8 mouse cellular contexts compared by ENCODE assay signal in the genomic region with DNA sequence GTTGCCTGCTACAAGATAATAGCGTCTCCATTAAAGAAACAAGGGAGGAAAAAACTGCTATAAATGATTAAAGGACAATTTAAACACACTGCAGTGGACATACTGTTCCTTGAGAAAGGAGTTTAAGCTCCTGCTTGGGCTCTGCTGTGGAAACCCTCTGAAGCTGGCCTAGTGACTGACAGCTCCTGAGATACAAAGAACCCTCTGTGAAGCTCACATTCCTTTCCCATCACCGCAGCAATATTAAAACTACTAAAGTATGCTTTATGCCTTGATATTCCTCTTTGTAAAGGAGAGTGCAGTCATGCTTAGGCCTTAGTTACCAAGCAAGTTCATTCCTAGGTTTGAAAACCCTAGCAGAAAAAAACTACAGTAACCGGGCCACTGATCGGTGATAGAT.
DNase-seq lines count a peak whose midpoint lies in the region; ATAC-seq and TF ChIP-seq lines count a peak whose summit lies in the region.

No protein-coding gene starts in this region.

- peak overlapping the region; percentile 37 for H3K4me3 ChIP-seq in gastrocnemius, adult 2 months
- no peak overlapping the region for H3K4me3 ChIP-seq in liver, embryonic 13.5 days (replicated peaks)
- H3K4me3 ChIP-seq in liver, postnatal 0 days (ENCODE audit: low read depth, low read length): no peak overlapping the region
- no peak overlapping the region for H3K4me3 ChIP-seq in hindbrain, embryonic 12.5 days
- no peak overlapping the region for H3K4me3 ChIP-seq in neural tube, embryonic 14.5 days (ENCODE audit: low read depth, low read length)

- 76% methylated on average over 4 of the region's 4 CpGs for WGBS in liver, embryonic 13.5 days (ENCODE audit: insufficient replicate concordance)
- 66% methylated on average over 4 of the region's 4 CpGs for WGBS in liver, postnatal 0 days (ENCODE audit: insufficient replicate concordance)
- 51% methylated on average over 4 of the region's 4 CpGs for WGBS in hindbrain, embryonic 12.5 days
- WGBS in neural tube, embryonic 14.5 days: 65% methylated on average over 4 of the region's 4 CpGs

- peaks cover 28% of the 10 kb centered on the region for H3K36me3 ChIP-seq in liver, embryonic 13.5 days
- H3K36me3 ChIP-seq in liver, postnatal 0 days (replicated peaks; ENCODE audit: insufficient read depth, low read length): 0 out of 2 replicates have a peak, but pooled peaks cover 3% of the 10 kb centered on the region
- H3K36me3 ChIP-seq in hindbrain, embryonic 12.5 days: no peaks in the 10 kb centered on the region
- H3K36me3 ChIP-seq in neural tube, embryonic 14.5 days (ENCODE audit: control insufficient read depth, insufficient read depth, low read length): no peaks in the 10 kb centered on the region

- peak overlapping the region; percentile 85 for H3K27ac ChIP-seq in gastrocnemius, adult 2 months
- H3K27ac ChIP-seq in liver, embryonic 13.5 days: peak overlapping the region; percentile 55
- H3K27ac ChIP-seq in liver, postnatal 0 days (ENCODE audit: low read depth): no peak overlapping the region
- H3K27ac ChIP-seq in hindbrain, embryonic 12.5 days: peak overlapping the region; percentile 53
- H3K27ac ChIP-seq in neural tube, embryonic 14.5 days (ENCODE audit: low read depth, low read length): peak overlapping the region; percentile 23; the same call in 1 of the 2 replicates

- peaks cover 26% of the 10 kb centered on the region for H3K4me1 ChIP-seq in liver, embryonic 13.5 days (replicated peaks)
- H3K4me1 ChIP-seq in liver, postnatal 0 days (ENCODE audit: insufficient read depth): peaks cover 7% of the 10 kb centered on the region; the same call in 1 of the 2 replicates
- H3K4me1 ChIP-seq in hindbrain, embryonic 12.5 days: peaks cover 20% of the 10 kb centered on the region
- no peaks in the 10 kb centered on the region for H3K4me1 ChIP-seq in neural tube, embryonic 14.5 days (ENCODE audit: control insufficient read depth, insufficient read depth, low read length)

- intact Hi-C loops in gastrocnemius, adult 2 months (cut with DNase I): loop anchor here (5.0 kb wide), 2 partner anchors 36 to 64 kb away; no protein-coding TSS in a partner anchor

- H3K4me2 ChIP-seq in liver, embryonic 13.5 days: no peak overlapping the region
- H3K4me2 ChIP-seq in liver, postnatal 0 days (ENCODE audit: low read depth, low read length): no peak overlapping the region
- H3K4me2 ChIP-seq in hindbrain, embryonic 12.5 days (replicated peaks): no peak overlapping the region
- no peak overlapping the region for H3K4me2 ChIP-seq in neural tube, embryonic 14.5 days (ENCODE audit: low read depth, low read length)

- no peak for ATAC-seq in liver, embryonic 13.5 days (ENCODE audit: low read depth)
- no peak for ATAC-seq in liver, postnatal 0 days
- 0 out of 2 replicates have a peak, but pooled peaks have one; percentile 50 for ATAC-seq in hindbrain, embryonic 12.5 days (ENCODE audit: low FRiP score)
- ATAC-seq in neural tube, embryonic 14.5 days (ENCODE audit: low read depth): no peak

- no peaks in the 10 kb centered on the region for H3K27me3 ChIP-seq in liver, embryonic 13.5 days
- H3K27me3 ChIP-seq in liver, postnatal 0 days (ENCODE audit: insufficient read depth, low read length): no peaks in the 10 kb centered on the region
- no peaks in the 10 kb centered on the region for H3K27me3 ChIP-seq in hindbrain, embryonic 12.5 days
- no peaks in the 10 kb centered on the region for H3K27me3 ChIP-seq in neural tube, embryonic 14.5 days (ENCODE audit: control insufficient read depth, insufficient read depth, low read length)

- TF ChIP-seq EP300 in liver, postnatal 0 days (IDR thresholded peaks at IDR 0.05; ENCODE audit: low read depth): no peak

- DNase-seq in gastrocnemius, adult 2 months: no peak
- DNase-seq in gastrocnemius, postnatal 4 days (ENCODE audit: low spot score in 2 of 2): no peak
- no peak for DNase-seq in liver, embryonic 13.5 days
- no peak for DNase-seq in liver, postnatal 0 days
- no peak for DNase-seq in adrenal gland, adult 18-20 months (ENCODE audit: low spot score in 2 of 2)
- no peak for DNase-seq in MN1 (ENCODE audit: low spot score)

- no peak for TF ChIP-seq CTCF in gastrocnemius, adult 2 months (IDR thresholded peaks at IDR 0.05)
- no peak for TF ChIP-seq CTCF in liver, postnatal 0 days (IDR thresholded peaks at IDR 0.05; ENCODE audit: low read depth)

- H3K9ac ChIP-seq in liver, embryonic 13.5 days: no peak overlapping the region
- H3K9ac ChIP-seq in liver, postnatal 0 days (replicated peaks): no peak overlapping the region
- H3K9ac ChIP-seq in hindbrain, embryonic 12.5 days: no peak overlapping the region
- no peak overlapping the region for H3K9ac ChIP-seq in neural tube, embryonic 14.5 days (replicated peaks; ENCODE audit: low read depth, low read length)

- no peaks in the 10 kb centered on the region for H3K9me3 ChIP-seq in liver, embryonic 13.5 days (replicated peaks)
- no peaks in the 10 kb centered on the region for H3K9me3 ChIP-seq in liver, postnatal 0 days (ENCODE audit: low read length)
- no peaks in the 10 kb centered on the region for H3K9me3 ChIP-seq in hindbrain, embryonic 12.5 days (replicated peaks)
- H3K9me3 ChIP-seq in neural tube, embryonic 14.5 days (ENCODE audit: control insufficient read depth, low read length): no peaks in the 10 kb centered on the region
